Mouse (Mus musculus) stomach, embryonic 14.5 days (tissue): ENCODE measurements at regions not wholly inside any gene's neighbourhood (a gene's known extent, or its start where the extent isn't known, plus 50 kb on each side); places are given as distances from the start of the nearest gene placed in this dataset.

ENCODE experiments used
- ATAC-seq: fragments of 200-750 bp; cut with Nextera tagmentation; 2 replicates; pipeline ENCODE4 v1.8.0; 2017; ENCODE audit warnings: low read depth, moderate TSS enrichment; ENCODE audit not compliant: insufficient number of reproducible peaks, insufficient read depth, low FRiP score
- H3K27ac ChIP-seq: fragments of 300-500 bp; sonication (generic); 2 replicates; pipeline ENCODE4 v1.5.1; 2014; ENCODE audit warnings: mild to moderate bottlenecking, low read length, moderate library complexity, mixed read lengths
- H3K27me3 ChIP-seq: fragments of 300-500 bp; sonication (generic); 2 replicates; pipeline ENCODE4 v1.6.1; 2014; ENCODE audit warnings: low read length, control low read depth, mixed read lengths; ENCODE audit not compliant: control insufficient read depth, insufficient read depth
- H3K36me3 ChIP-seq: fragments of 300-500 bp; sonication (generic); 2 replicates; pipeline ENCODE4 v1.6.1; 2014; ENCODE audit warnings: mild to moderate bottlenecking, control low read depth, low read length, moderate library complexity, mixed read lengths; ENCODE audit not compliant: control insufficient read depth, insufficient read depth
- H3K4me1 ChIP-seq: fragments of 300-500 bp; sonication (generic); 2 replicates; pipeline ENCODE4 v1.6.1; 2014; ENCODE audit warnings: low read length, control low read depth, mixed read lengths; ENCODE audit not compliant: control insufficient read depth, insufficient read depth
- H3K4me2 ChIP-seq: fragments of 300-500 bp; sonication (generic); replicated peaks from 2 replicates; pipeline ENCODE4 v1.6.1; 2014; ENCODE audit warnings: low read depth, low read length, control low read depth
- H3K4me3 ChIP-seq: fragments of 300-500 bp; sonication (generic); 2 replicates; pipeline ENCODE4 v1.5.1; 2014; ENCODE audit warnings: low read depth, low read length, control low read depth
- H3K9ac ChIP-seq: fragments of 300-500 bp; sonication (generic); replicated peaks from 2 replicates; pipeline ENCODE4 v1.6.1; 2014; ENCODE audit warnings: low read depth, mild to moderate bottlenecking, control low read depth, low read length, moderate library complexity, mixed read lengths
- H3K9me3 ChIP-seq: fragments of 300-500 bp; sonication (generic); 2 replicates; pipeline ENCODE4 v1.6.1; 2016; ENCODE audit warnings: low read depth, low read length, control low read depth; ENCODE audit not compliant: control insufficient read depth
- WGBS: fragments of 180-500 bp; shearing (Covaris S2); extraction: QIAGEN DNeasy Blood & Tissue Kit; methylation state at CpG from one replicate; pipeline ENCODE4 v1.1.7; 2014; 5-methylcytosine and 5-hydroxymethylcytosine counted together

DNA sequence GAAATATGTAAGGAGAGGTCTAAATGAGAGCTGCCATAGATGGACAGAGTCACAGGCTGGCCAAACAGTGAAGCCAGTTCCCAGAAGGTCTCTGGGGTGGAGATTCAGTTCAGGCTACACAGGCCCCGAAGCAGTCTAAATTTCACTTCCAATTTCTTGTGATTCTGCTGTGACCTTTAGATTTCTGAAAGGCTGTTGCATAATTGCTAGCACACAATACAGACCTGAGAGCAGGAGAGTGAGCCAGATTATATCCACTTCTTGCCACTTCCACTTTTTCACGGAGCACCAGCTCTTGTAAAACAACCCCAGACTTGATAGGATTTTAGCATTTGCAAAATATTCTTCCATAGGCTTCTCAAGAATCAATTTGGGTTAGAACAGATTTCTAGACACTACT lies 925.6 kb downstream of the Car8 start:
- H3K27me3 ChIP-seq = no peaks in the 10 kb centered on the region
- no peaks in the 10 kb centered on the region for H3K9me3 ChIP-seq
- no peaks in the 10 kb centered on the region for H3K4me1 ChIP-seq
- H3K4me2 ChIP-seq = no peak overlapping the region
- no peak overlapping the region for H3K4me3 ChIP-seq
- no peak overlapping the region for H3K27ac ChIP-seq
- ATAC-seq = no peak
- no peak overlapping the region for H3K9ac ChIP-seq
- 86% methylated on average over 2 of the region's 2 CpGs for WGBS
- H3K36me3 ChIP-seq = no peaks in the 10 kb centered on the region

DNA sequence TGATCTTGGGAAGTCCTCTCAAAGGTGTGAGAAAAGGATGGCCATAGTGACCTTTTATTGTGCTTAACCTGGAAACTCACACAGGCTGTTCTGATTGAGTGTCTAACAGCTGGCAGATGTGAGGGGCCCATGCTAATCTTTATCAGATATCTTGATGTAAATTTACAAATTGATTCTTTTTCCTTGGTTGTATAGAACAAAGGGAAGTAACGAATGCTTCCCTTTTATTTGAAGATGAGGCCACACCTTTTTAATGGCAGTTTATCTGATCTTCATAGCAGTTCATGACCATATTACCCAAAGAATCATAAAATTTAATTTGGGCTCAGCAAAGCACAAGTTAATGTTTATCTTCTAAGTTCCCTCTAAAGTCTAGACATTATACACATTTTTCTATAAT lies 926.7 kb downstream of the Car8 start:
- H3K4me3 ChIP-seq = no peak overlapping the region
- ATAC-seq = no peak

DNA sequence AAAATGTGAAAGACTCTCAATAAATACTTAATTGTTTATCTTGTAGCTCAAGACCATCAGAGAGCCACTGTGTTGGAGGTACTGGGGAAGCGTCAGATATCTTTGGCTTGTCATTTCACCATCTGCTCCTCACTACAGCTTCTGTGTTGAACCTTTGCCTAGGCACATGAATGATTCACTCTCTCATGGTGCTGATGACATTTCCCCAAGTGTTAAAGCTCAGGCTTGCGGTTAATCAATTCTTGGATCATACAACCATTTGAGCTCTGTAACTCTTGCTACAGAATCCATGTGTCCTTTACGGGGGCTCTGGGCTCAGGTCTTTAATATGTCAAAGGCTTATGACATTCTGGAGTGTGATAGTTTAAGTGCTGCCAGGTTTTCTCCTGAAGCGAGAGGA lies 969.8 kb downstream of the Car8 start:
- ATAC-seq = no peak
- no peaks in the 10 kb centered on the region for H3K9me3 ChIP-seq
- H3K4me3 ChIP-seq = no peak overlapping the region
- H3K9ac ChIP-seq = no peak overlapping the region
- no peak overlapping the region for H3K4me2 ChIP-seq
- H3K27me3 ChIP-seq = no peaks in the 10 kb centered on the region
- no peaks in the 10 kb centered on the region for H3K4me1 ChIP-seq
- 78% methylated on average over 4 of the region's 4 CpGs for WGBS
- no peak overlapping the region for H3K27ac ChIP-seq
- H3K36me3 ChIP-seq = no peaks in the 10 kb centered on the region

More for the DNA sequence above, 926.7 kb downstream of the Car8 start:
- no peaks in the 10 kb centered on the region for H3K4me1 ChIP-seq
- H3K36me3 ChIP-seq = no peaks in the 10 kb centered on the region
- H3K9me3 ChIP-seq = no peaks in the 10 kb centered on the region
- H3K27me3 ChIP-seq = no peaks in the 10 kb centered on the region
- H3K27ac ChIP-seq = no peak overlapping the region
- whole genome bisulfite sequencing = 78% methylated on average over 1 of the region's 1 CpGs
- no peak overlapping the region for H3K4me2 ChIP-seq
- no peak overlapping the region for H3K9ac ChIP-seq

DNA sequence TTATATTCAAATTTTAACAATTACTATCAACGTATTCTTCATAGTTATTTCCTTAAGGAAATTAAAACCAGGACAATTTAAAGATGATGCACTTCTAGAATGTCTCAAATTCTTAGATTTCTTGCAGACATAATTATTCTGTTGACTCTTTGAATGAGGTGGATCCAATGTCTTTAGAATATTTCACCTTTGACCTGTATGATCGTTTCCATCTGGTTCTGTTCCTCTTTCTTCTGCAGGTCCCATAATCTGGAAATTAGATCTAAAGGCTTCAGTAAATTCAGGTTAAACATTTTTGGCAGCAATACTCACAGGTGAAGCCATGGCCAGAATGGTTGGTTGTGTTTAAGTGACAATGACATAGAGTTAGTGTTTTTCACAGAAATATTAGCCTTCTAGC lies 982.4 kb downstream of the Car8 start:
- no peak overlapping the region for H3K9ac ChIP-seq
- H3K9me3 ChIP-seq = no peaks in the 10 kb centered on the region
- no peak overlapping the region for H3K4me2 ChIP-seq
- H3K36me3 ChIP-seq = no peaks in the 10 kb centered on the region
- no peak for ATAC-seq
- no peak overlapping the region for H3K27ac ChIP-seq
- no peaks in the 10 kb centered on the region for H3K4me1 ChIP-seq
- no peak overlapping the region for H3K4me3 ChIP-seq
- WGBS = 72% methylated on average over 2 of the region's 2 CpGs
- no peaks in the 10 kb centered on the region for H3K27me3 ChIP-seq

DNA sequence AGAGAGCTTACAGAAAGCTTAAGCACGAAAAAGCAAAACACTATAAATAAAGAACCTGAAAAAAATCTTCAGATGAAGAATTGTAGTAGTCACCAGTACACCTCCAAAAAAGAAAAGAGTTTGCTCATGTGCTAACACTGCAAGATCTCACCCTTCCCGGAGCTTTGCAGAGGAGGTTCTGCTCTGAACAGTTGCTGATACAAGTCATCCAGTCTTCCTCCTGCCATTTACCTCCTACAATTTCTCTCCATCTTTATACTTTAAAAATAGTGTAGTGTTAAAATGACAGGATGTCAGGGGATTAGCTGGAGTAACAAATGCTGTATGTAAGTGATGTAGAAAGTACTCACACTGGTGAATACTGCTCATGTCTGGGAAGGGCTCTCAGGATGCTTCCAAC lies 985.2 kb downstream of the Car8 start:
- no peaks in the 10 kb centered on the region for H3K27me3 ChIP-seq
- H3K9me3 ChIP-seq = no peaks in the 10 kb centered on the region
- H3K9ac ChIP-seq = no peak overlapping the region
- H3K4me1 ChIP-seq = no peaks in the 10 kb centered on the region
- no peak overlapping the region for H3K4me2 ChIP-seq
- ATAC-seq = no peak
- 57% methylated on average over 2 of the region's 2 CpGs for WGBS
- no peak overlapping the region for H3K27ac ChIP-seq
- H3K4me3 ChIP-seq = no peak overlapping the region
- H3K36me3 ChIP-seq = no peaks in the 10 kb centered on the region

DNA sequence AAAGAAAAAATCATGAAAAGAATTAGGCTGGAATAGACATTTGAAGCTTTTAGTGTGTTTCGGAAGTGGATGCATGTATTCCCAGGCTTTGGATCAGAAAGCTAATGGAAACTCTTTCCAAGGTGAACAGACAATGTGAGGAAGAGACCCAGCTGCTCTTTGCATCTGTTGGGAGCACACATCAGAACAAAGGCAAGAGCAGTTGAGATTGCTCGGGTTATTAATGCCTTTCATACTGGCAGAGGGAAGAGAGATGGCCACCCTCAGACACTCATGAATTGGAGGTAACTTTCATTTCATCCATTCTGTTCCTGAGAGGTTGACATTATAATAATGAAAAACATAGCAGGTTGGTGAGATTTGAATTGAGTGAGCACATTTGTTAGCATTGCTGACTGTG lies 987.2 kb downstream of the Car8 start:
- 75% methylated on average over 2 of the region's 2 CpGs for WGBS
- H3K36me3 ChIP-seq = no peaks in the 10 kb centered on the region
- H3K4me2 ChIP-seq = no peak overlapping the region
- no peak for ATAC-seq
- H3K27me3 ChIP-seq = no peaks in the 10 kb centered on the region
- H3K9me3 ChIP-seq = no peaks in the 10 kb centered on the region
- no peak overlapping the region for H3K4me3 ChIP-seq
- no peak overlapping the region for H3K9ac ChIP-seq
- H3K27ac ChIP-seq = no peak overlapping the region
- no peaks in the 10 kb centered on the region for H3K4me1 ChIP-seq

DNA sequence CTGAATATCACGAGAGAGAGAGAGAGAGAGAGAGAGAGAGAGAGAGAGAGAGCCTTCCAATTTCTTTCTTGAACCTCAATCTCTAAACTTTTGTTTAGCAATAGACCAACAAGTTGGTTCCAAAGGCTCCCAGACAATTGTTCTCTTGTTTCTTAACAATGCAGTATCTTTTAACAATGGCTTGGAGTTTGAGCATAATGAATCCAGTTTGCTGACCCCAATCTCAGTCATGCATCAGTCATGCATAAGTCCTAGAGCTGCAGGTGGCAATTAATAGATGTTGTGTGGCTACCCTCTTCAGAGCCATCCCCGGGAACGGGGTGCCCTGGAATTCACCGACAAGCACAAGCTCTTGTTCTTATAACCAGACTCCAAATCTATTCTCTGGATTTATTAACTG lies 991.0 kb downstream of the Car8 start:
- H3K9ac ChIP-seq = no peak overlapping the region
- no peak overlapping the region for H3K4me3 ChIP-seq
- no peak overlapping the region for H3K27ac ChIP-seq
- no peak overlapping the region for H3K4me2 ChIP-seq
- no peaks in the 10 kb centered on the region for H3K4me1 ChIP-seq
- no peak for ATAC-seq
- H3K9me3 ChIP-seq = no peaks in the 10 kb centered on the region
- WGBS = 81% methylated on average over 4 of the region's 4 CpGs
- no peaks in the 10 kb centered on the region for H3K36me3 ChIP-seq
- H3K27me3 ChIP-seq = no peaks in the 10 kb centered on the region

DNA sequence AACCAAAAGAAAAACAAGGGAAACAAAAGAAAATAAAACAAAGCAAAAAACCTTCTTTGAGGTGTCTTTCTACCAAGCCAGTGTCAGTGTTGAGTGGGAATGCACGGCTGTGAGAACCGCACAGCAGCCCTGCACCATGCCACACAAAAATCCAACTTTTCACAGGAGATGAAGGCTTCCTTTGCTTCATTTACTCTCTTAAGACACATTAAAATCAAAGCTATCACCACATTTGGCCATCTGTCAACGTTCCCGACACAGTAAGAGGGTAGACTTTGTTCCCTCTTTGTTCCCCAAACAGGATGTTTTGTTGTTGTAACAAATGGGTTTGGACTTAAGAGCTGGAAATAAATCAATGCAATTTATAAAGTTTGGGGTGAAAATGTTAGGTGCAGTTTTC lies 991.6 kb downstream of the Car8 start:
- H3K27me3 ChIP-seq = no peaks in the 10 kb centered on the region
- H3K27ac ChIP-seq = no peak overlapping the region
- ATAC-seq = no peak
- no peak overlapping the region for H3K4me2 ChIP-seq
- H3K9me3 ChIP-seq = no peaks in the 10 kb centered on the region
- no peaks in the 10 kb centered on the region for H3K36me3 ChIP-seq
- H3K4me1 ChIP-seq = no peaks in the 10 kb centered on the region
- H3K4me3 ChIP-seq = no peak overlapping the region
- H3K9ac ChIP-seq = no peak overlapping the region
- WGBS = 59% methylated on average over 4 of the region's 4 CpGs

DNA sequence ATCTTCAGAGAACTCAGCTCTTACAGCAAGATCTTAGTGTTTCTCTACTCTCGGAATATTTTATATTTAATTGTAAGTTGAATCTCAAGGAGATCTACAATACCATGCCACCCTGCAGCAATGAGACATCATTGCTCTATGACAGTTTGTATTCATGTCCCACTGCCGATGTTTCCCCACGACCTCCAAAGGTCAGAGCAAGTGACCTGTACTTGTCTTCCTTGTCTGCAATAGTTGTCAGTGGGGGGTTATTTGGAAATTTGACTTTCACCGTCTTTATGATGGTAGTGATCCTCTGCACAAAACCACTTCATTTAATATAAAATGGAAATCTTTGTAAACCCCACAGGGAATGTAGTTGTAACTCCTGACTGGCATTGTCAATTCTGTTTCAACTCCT lies 992.0 kb downstream of the Car8 start:
- no peaks in the 10 kb centered on the region for H3K9me3 ChIP-seq
- ATAC-seq = no peak
- H3K27ac ChIP-seq = no peak overlapping the region
- no peaks in the 10 kb centered on the region for H3K36me3 ChIP-seq
- no peaks in the 10 kb centered on the region for H3K27me3 ChIP-seq
- no peak overlapping the region for H3K4me2 ChIP-seq
- WGBS = 81% methylated on average over 4 of the region's 4 CpGs
- H3K9ac ChIP-seq = no peak overlapping the region
- no peaks in the 10 kb centered on the region for H3K4me1 ChIP-seq
- H3K4me3 ChIP-seq = no peak overlapping the region
